Mouse (Mus musculus) leukemia stem cell, adult 10-12 weeks (primary cell): ENCODE measurements around the gene Vmn1r168. TPM values are rescaled to one million over a fixed set of nuclear protein-coding genes. Genes with fewer than 3 reads are reported as not detected.

Experiments
- polyA plus RNA-seq: library from polyadenylated mRNA; stranded (reverse); fragments of >175 nt; gene quantifications from 2 replicates; pipeline ENCODE4 v1.2.3, GENCODE M21; 2012; ENCODE audit warnings: low replicate concordance

Gene Vmn1r168
- polyA plus RNA-seq, result not detected in 2 replicates

GRCm38 (mm10) chr7:23539432-23539831 is at the start of gene Vmn1r168:
TSS of gene Vmn1r168 (plus strand) at chr7:23539732.

GRCm38 (mm10) chr7:23507106-23507505 is 32.4 kb upstream of the Vmn1r168 start, which contains the start of gene Vmn1r167:
TSS of gene Vmn1r167 (minus strand) at chr7:23507206.

GRCm38 (mm10) chr7:23575226-23575625 is 35.7 kb downstream of the Vmn1r168 start, which contains the start of gene Vmn1r169:
TSS of gene Vmn1r169 (plus strand) at chr7:23575526.

Other genes starting within 250 kb of the Vmn1r168 start
- gene Nlrp4e, start 238.5 kb upstream of the Vmn1r168 start, polyA plus RNA-seq, result not detected in 2 replicates
- not detected in 2 replicates for gene Nlrp5, start 153.8 kb upstream of the Vmn1r168 start, polyA plus RNA-seq
- gene Vmn1r167, start 32.5 kb upstream of the Vmn1r168 start, polyA plus RNA-seq, result not detected in 2 replicates
- gene Vmn1r169, start 35.8 kb downstream of the Vmn1r168 start, polyA plus RNA-seq, result not detected in 2 replicates
- gene Vmn1r170, start 66.4 kb downstream of the Vmn1r168 start, polyA plus RNA-seq, result not detected in 2 replicates
- gene Vmn1r171, start 91.0 kb downstream of the Vmn1r168 start, polyA plus RNA-seq, result not detected in 2 replicates
- not detected in 2 replicates for gene Vmn1r172, start 118.6 kb downstream of the Vmn1r168 start, polyA plus RNA-seq
- not detected in 2 replicates for gene Vmn1r173, start 161.0 kb downstream of the Vmn1r168 start, polyA plus RNA-seq
- not detected in 2 replicates for gene Vmn1r174, start 212.5 kb downstream of the Vmn1r168 start, polyA plus RNA-seq